9 mouse cellular contexts compared by ENCODE assay signal in genomic region chr5:73854025-73854773, GRCm38 (mm10).
DNase-seq lines count a peak whose midpoint lies in the region; ATAC-seq and TF ChIP-seq lines count a peak whose summit lies in the region.
"Had no signal": no experiment of that assay in that cellular context is flagged by ENCODE, and none has a peak within 500 bp of the region (broad histone marks: within the 10 kb centered on the region; RNA-seq: fewer than 3 reads in every experiment).

No protein-coding gene starts in this region.

- TF ChIP-seq CTCF in liver, adult 2 months (IDR thresholded peaks at IDR 0.05; ENCODE audit: low read depth, low read length) = peak; percentile 80

- H3K36me3 ChIP-seq in forebrain, embryonic 13.5 days (ENCODE audit: poor library complexity, severe bottlenecking) = no peaks in the 10 kb centered on the region
- no peaks in the 10 kb centered on the region for H3K36me3 ChIP-seq in heart, embryonic 16.5 days (ENCODE audit: control insufficient read depth, insufficient read depth)
- no peaks in the 10 kb centered on the region for H3K36me3 ChIP-seq in liver, adult 2 months (ENCODE audit: control insufficient read depth, insufficient read depth, low read length)
- no peaks in the 10 kb centered on the region for H3K36me3 ChIP-seq in neural tube, embryonic 12.5 days

- H3K4me3 ChIP-seq in forebrain, embryonic 13.5 days = no peak overlapping the region
- no peak overlapping the region for H3K4me3 ChIP-seq in heart, embryonic 16.5 days (ENCODE audit: low read length)
- no peak overlapping the region for H3K4me3 ChIP-seq in liver, adult 2 months (ENCODE audit: insufficient read depth, low read depth, low read length)
- no peak overlapping the region for H3K4me3 ChIP-seq in neural tube, embryonic 12.5 days
- H3K4me3 ChIP-seq: erythroblast, embryonic 14.5 days had no signal

- H3K4me1 ChIP-seq in forebrain, embryonic 13.5 days = no peaks in the 10 kb centered on the region
- peaks cover 10% of the 10 kb centered on the region for H3K4me1 ChIP-seq in heart, embryonic 16.5 days (ENCODE audit: control insufficient read depth, insufficient read depth, low read length)
- no peaks in the 10 kb centered on the region for H3K4me1 ChIP-seq in liver, adult 2 months (ENCODE audit: control insufficient read depth, insufficient read depth, low read length)
- H3K4me1 ChIP-seq in neural tube, embryonic 12.5 days = no peaks in the 10 kb centered on the region; the same call in 1 of the 2 replicates

- peak; percentile 85 for DNase-seq in ES-CJ7 (ENCODE audit: low read depth, low spot score)
- DNase-seq in c-Kit-positive CD71-positive TER-119-positive erythroid progenitor cells, embryonic 14.5 days (ENCODE audit: low spot score) = peak; percentile 10
- peak; percentile 87 for DNase-seq in kidney, postnatal 10 days
- DNase-seq in liver, adult 2 months (ENCODE audit: extremely low read depth, low read depth, low spot score) = peak; percentile 21
- DNase-seq in thymus, postnatal 0 days (ENCODE audit: low spot score) = peak; percentile 62

- no peak for TF ChIP-seq POLR2A in liver, adult 2 months (IDR thresholded peaks at IDR 0.05; ENCODE audit: extremely low read depth, insufficient read depth, low read length)

- H3K9ac ChIP-seq in forebrain, embryonic 13.5 days = no peak overlapping the region; the same call in 1 of the 2 replicates
- H3K9ac ChIP-seq in heart, embryonic 16.5 days (ENCODE audit: low read length) = no peak overlapping the region
- H3K9ac ChIP-seq in liver, adult 2 months (ENCODE audit: low read depth, low read length) = no peak overlapping the region
- H3K9ac ChIP-seq in neural tube, embryonic 12.5 days = no peak overlapping the region

- no peaks in the 10 kb centered on the region for H3K79me2 ChIP-seq in liver, adult 2 months (ENCODE audit: control insufficient read depth, insufficient read depth, low read length)

- no peaks in the 10 kb centered on the region for H3K27me3 ChIP-seq in forebrain, embryonic 13.5 days
- no peaks in the 10 kb centered on the region for H3K27me3 ChIP-seq in heart, embryonic 16.5 days (ENCODE audit: control insufficient read depth, insufficient read depth, low read length)
- H3K27me3 ChIP-seq in liver, adult 2 months (ENCODE audit: control insufficient read depth, insufficient read depth, low read length) = no peaks in the 10 kb centered on the region
- H3K27me3 ChIP-seq in neural tube, embryonic 12.5 days (replicated peaks) = no peaks in the 10 kb centered on the region

- H3K4me2 ChIP-seq in forebrain, embryonic 13.5 days = peak overlapping the region; percentile 34
- peak overlapping the region; percentile 51 for H3K4me2 ChIP-seq in heart, embryonic 16.5 days (ENCODE audit: low read depth, low read length)
- H3K4me2 ChIP-seq in neural tube, embryonic 12.5 days (replicated peaks) = peak overlapping the region; percentile 25; the same call in 1 of the 2 replicates

- no peaks in the 10 kb centered on the region for H3K9me3 ChIP-seq in forebrain, embryonic 13.5 days (replicated peaks)
- H3K9me3 ChIP-seq in heart, embryonic 16.5 days (replicated peaks; ENCODE audit: control insufficient read depth, low read length) = no peaks in the 10 kb centered on the region
- H3K9me3 ChIP-seq in neural tube, embryonic 12.5 days = no peaks in the 10 kb centered on the region

- no peak overlapping the region for H3K27ac ChIP-seq in forebrain, embryonic 13.5 days
- H3K27ac ChIP-seq in heart, embryonic 16.5 days (ENCODE audit: low read length) = peak overlapping the region; percentile 40; the same call in 1 of the 2 replicates
- no peak overlapping the region for H3K27ac ChIP-seq in liver, adult 2 months (replicated peaks; ENCODE audit: insufficient read depth, low read depth, low read length)
- no peak overlapping the region for H3K27ac ChIP-seq in neural tube, embryonic 12.5 days

- peak; percentile 97 for ATAC-seq in forebrain, embryonic 13.5 days
- peak; percentile 86 for ATAC-seq in heart, embryonic 16.5 days (replicated peaks; ENCODE audit: extremely low read depth, insufficient read depth, low FRiP score)
- ATAC-seq in neural tube, embryonic 12.5 days (ENCODE audit: low FRiP score, low read depth) = peak; percentile 72; the same call in 1 of the 2 replicates

- WGBS in forebrain, embryonic 13.5 days = 46% methylated on average over 22 of the region's 22 CpGs
- WGBS in heart, embryonic 16.5 days = 38% methylated on average over 22 of the region's 22 CpGs
- 46% methylated on average over 22 of the region's 22 CpGs for WGBS in liver, adult 2 months
- 54% methylated on average over 22 of the region's 22 CpGs for WGBS in neural tube, embryonic 12.5 days

Comparison
In these comparisons a context has a peak if more than half of its experiments do, and no peak if none do; other contexts are left out.
1. DNase-seq: peak in every context shown above with its lines; median percentile 87 in kidney, postnatal 10 days; 85 in ES-CJ7; 62 in thymus, postnatal 0 days; 21 in liver, adult 2 months; 10 in c-Kit-positive CD71-positive TER-119-positive erythroid progenitor cells, embryonic 14.5 days.